Mouse (Mus musculus) right cerebral cortex, postnatal 25 days (tissue): ENCODE results near the gene Gm12794.
"Not testable (repeated sequence)": the region's sequence is repeated elsewhere in the genome, so short reads cannot be mapped to it uniquely, and the experiment has no call there.

Experiments used
- DNase-seq: peaks from one replicate; pipeline ENCODE4 v3.0.0; 2022

The Gm12794 gene

GRCm38 (mm10) chr4:101940107-101940506 lies at the start of gene Gm12794:
Gm12794 (plus strand) TSS chr4:101940407.
- not testable (repeated sequence) for DNase-seq

- no peak for DNase-seq
These were observed 46.4 kb upstream of the Gm12794 start, which contains the start of gene C130073F10Rik for GRCm38 (mm10) chr4:101893656-101894420. C130073F10Rik (minus strand) TSS chr4:101893789.

- DNase-seq, result not testable (repeated sequence)
These were observed 31.4 kb upstream of the Gm12794 start, which contains the start of gene Gm12800 for GRCm38 (mm10) chr4:101908821-101909220. Gm12800 (plus strand) TSS chr4:101909121.

GRCm38 (mm10) chr4:101980949-101981348 lies 40.7 kb downstream of the Gm12794 start, which contains the start of gene Gm12790:
Gm12790 (minus strand) TSS chr4:101981049.
- DNase-seq, result not testable (repeated sequence)

GRCm38 (mm10) chr4:101985678-101986077 lies 45.5 kb downstream of the Gm12794 start:
- DNase-seq, result no peak

- DNase-seq, result not testable (repeated sequence)
These were observed 46.1 kb downstream of the Gm12794 start, which contains the start of gene Gm12789 for GRCm38 (mm10) chr4:101986326-101986725. Gm12789 (plus strand) TSS chr4:101986626.
